Mouse (Mus musculus): ENCODE data around the gene Hvcn1.
"Not testable (repeated sequence)": the region's sequence is repeated elsewhere in the genome, so short reads cannot be mapped to it uniquely, and the experiment has no call there.

Gene Hvcn1

GRCm38 (mm10) chr5:122206475-122206874, at the start of gene Hvcn1:
Gene Hvcn1, plus strand, starts transcription at chr5:122206804.
- no peak for DNase-seq (ENCODE audit: low read depth)

- no peak for DNase-seq (ENCODE audit: low read depth)
Measured at GRCm38 (mm10) chr5:122157827-122158381, 48.7 kb upstream of the Hvcn1 start, which contains the start of gene Ppp1cc. Gene Ppp1cc, plus strand, starts transcription at chr5:122158278.

GRCm38 (mm10) chr5:122158557-122159515, 47.8 kb upstream of the Hvcn1 start:
- DNase-seq (ENCODE audit: low read depth) = no peak

DNA sequence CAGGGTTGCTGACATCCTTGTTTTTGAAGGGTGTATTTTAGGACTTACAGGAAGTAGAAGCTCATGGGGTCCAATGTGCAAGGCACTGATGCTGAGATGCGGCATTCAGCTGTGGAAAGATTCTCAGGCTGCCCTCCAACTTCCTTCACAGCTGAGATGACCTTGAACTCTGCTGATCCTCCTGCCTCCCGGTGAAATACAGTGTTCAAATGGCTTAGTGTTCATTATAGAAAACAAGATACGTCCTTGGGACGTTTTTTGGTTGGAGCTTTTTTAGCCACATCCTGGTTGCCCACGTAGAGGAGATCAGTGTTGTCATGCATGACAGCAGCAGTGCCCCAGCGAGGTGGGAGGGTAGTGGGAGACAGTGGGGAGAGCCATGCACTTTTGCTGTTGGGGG, 43.4 kb upstream of the Hvcn1 start:
- no peak for DNase-seq (ENCODE audit: low read depth)

DNA sequence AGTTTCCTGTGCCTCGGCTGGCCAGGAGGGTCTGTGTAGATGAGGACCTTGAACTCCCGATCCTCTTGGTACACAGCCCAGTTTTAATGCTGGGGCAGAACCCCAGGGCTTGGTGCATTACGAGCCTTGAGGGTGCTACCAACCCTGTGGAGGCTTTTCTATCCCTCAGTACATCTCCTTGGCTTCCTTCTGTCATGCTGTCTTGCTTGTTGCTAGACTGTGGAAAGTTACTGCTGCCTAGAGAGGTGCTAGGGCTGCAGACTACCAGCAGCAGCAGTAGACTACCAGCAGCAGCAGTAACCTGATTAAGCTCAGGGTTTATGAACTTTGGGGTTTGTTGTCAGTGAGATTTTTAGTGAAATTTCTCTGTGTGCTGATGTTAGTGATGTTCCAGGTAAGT, 42.6 kb upstream of the Hvcn1 start:
- no peak for DNase-seq (ENCODE audit: low read depth)

DNA sequence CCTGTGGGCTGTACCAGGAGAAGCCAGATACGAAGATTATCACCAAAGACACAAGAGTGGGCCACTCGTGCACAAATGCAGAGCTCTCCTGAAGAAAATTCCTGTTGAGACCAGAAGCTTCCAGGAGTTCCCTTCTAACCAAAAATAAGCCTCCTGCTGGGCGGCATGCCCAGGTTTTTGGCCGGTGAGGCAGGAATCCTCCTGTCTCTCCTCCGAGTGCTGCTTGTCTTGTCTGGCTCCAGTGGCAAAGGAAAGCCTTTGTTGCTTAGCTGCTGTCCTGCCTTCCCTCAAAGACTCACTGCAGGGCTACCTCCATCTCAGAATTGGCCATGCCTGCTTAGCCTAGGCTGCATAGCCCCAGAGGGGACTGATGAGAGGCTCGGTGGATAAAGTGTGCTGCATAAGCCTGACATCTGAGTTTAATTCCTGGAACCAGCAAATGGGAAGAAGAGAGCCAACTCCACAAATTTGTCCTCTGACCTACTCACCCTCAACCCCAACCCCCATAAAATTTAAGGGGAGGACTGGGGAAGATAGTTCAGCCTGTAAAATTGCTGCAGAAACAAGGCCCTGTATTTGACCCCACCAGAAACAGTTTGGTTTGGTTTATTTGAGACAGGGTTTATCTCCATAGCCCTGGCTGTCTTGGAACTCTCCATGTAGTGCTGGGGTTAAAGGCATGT, 41.2 kb upstream of the Hvcn1 start:
- DNase-seq (ENCODE audit: low read depth) = no peak

GRCm38 (mm10) chr5:122166636-122167161, 39.9 kb upstream of the Hvcn1 start:
- DNase-seq (ENCODE audit: low read depth) = peak; percentile 76

- DNase-seq (ENCODE audit: low read depth) = no peak
Measured at GRCm38 (mm10) chr5:122168344-122169069, 38.1 kb upstream of the Hvcn1 start.

GRCm38 (mm10) chr5:122171058-122171457, 35.5 kb upstream of the Hvcn1 start:
- no peak for DNase-seq (ENCODE audit: low read depth)

GRCm38 (mm10) chr5:122175402-122175801, 31.2 kb upstream of the Hvcn1 start:
- no peak for DNase-seq (ENCODE audit: low read depth)

DNA sequence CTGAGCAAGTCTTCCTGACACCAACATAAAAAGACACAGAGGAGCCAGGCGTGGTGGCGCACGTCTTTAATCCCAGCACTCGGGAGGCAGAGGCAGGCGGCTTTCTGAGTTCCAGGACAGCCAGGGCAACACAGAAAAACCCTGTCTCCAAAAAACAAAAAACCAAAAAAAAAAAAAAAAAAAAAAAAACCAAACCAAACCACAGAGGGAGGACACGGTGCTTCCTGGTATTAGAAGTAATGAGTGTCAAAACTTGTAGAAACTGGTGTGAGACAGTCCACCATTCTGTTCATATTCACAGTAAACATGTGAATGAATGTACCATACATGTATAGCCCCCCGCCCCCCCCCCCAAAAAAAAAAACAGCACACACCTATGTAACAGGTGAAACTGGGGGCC, 30.6 kb upstream of the Hvcn1 start:
- DNase-seq (ENCODE audit: low read depth) = no peak

GRCm38 (mm10) chr5:122176398-122176797, 30.2 kb upstream of the Hvcn1 start:
- DNase-seq (ENCODE audit: low read depth) = no peak

DNA sequence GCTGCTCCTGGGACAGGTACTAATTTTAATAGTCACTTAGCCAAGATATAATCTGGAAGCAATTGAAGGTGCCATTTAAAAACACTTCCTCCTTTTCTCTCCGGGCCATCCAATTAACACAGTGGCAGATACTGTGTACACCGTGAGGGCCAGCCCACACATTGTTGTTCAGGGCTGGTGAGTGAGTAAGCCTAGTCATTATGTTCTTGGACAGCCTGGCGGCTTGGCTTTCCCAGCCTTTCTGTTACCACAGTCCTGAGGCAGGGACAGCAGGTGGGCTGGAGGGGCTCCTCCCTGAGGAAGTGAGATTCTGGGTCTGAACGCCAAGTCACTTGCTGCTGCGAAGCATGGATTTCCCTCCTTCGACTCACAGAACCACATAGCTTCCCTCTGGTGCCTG, 26.9 kb upstream of the Hvcn1 start:
- no peak for DNase-seq (ENCODE audit: low read depth)

DNA sequence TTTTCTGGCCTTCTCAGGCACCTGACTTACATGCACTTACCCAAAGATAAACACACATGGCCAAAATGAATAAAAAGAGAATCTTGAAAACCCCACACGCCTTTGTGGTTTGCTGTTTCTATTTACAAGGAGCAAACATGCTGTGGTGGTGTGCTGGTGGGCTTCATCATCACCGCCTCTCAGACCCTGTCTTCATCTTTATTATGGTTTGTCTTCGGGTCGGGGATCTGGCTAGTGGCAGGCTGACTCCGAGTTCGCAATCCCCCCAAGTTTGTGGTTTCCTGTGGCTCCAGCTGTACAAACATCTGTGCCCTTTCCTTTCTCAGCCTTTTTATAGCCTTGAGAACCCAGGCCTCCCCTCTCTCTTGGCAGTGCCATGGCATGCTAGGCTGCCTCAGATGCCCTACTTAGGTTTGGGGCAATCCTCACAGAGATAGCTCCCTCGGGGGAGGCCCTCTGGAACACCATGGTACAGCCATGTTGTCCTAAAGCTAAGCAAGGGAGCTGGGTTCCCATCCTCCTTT, 22.3 kb upstream of the Hvcn1 start:
- DNase-seq (ENCODE audit: low read depth) = no peak

DNA sequence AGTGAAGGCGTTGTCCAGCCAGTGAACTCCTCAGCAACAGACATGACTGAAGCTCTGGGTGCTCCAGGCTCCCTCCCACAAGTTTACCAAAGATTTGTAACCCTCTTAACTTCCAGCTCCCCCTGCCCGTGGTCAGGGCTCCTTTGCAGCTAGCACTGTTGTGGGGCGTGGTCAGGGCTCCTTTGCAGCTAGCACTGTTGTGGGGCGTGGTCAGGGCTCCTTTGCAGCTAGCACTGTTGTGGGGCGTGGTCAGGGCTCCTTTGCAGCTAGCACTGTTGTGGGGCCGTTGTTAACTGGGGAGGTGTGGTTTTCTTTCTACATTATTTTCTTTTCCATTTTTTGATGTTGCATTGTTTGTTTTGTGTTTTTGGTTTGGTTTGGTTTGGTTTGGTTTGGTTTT, 21.7 kb upstream of the Hvcn1 start:
- DNase-seq (ENCODE audit: low read depth) = not testable (repeated sequence)

DNA sequence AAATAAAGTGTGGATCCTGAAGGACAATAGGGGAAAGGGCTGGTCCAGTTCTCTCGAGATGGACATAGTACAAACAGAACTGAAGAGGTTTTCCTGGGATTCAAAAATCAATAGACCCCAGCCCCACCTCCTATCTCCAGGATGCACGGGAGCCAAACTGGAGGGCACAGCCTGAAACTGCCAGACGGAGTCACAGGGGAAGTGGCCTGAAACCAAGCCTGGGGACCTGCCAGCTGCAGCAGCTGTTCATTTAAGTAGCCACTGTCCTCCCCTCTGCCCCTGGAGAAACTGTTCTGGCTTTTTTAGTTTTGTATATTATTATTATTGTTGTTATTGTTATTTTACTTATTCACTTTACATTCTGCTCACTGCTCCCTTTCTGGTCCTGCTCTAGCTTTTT, 17.5 kb upstream of the Hvcn1 start:
- DNase-seq (ENCODE audit: low read depth) = no peak

GRCm38 (mm10) chr5:122190465-122190864, 16.1 kb upstream of the Hvcn1 start:
- DNase-seq (ENCODE audit: low read depth) = no peak

GRCm38 (mm10) chr5:122191269-122192063, 15.1 kb upstream of the Hvcn1 start:
- no peak for DNase-seq (ENCODE audit: low read depth)

DNA sequence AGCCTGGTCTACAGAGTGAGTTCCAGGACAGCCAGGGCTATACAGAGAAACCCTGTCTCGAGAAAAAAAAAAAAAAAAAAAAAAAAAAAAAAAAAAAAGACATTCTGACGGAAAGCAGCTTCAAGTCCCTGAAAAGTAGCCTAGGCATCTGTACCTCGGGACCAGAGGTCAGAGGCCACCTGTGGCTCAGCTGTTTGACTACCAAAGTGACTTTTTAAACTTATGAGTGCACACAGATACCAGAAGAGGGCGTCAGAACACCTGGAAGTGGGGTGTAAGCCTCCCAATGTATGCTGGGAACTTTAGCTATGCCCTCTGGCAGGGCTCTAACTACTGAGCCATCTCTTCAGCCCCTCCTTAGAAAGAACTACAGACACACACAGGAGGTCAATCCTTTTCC, 14.3 kb upstream of the Hvcn1 start:
- no peak for DNase-seq (ENCODE audit: low read depth)

DNA sequence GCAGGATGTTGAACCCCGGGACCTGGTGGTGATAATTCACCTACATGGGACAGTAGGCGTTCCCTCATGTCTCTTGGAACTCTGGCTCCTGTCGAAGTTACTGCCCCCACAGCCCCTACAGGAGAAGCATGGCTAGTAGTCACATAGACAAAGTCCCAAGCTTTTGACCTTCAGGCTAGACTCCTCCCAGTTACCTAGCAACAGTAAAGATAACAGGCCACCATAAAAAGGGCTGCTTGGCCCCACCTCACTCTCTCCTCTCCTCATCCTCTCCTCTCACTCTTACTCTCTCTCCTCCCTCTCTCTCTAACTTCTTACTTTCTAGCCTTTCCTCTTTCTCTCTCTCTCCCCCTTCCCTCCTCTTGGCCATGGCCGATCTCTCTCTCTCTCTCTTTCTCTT, 5.7 kb upstream of the Hvcn1 start:
- no peak for DNase-seq (ENCODE audit: low read depth)

DNA sequence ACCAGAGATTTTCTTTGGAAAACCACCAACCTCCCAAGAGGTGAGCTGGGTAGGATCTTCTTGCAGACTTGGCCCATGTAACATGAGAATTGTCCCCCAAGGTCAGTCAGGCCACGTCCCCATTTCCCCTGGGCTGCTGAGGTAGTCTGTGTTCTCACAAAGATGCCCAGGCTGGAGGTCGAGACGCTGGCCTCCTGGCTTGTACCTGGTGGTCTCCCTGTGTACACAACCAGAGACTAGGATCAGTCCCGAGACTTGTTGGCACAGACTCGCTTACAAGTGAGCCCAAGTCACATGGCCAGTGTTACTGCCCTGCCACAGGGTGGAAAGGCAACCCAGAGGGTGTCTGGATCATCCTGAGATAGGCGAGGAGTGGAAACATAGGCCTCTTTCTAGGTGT, 4.7 kb upstream of the Hvcn1 start:
- DNase-seq (ENCODE audit: low read depth) = no peak

Data from fibroblast of lung, adult 2 months (primary cell).